Mouse (Mus musculus): ENCODE measurements around the gene Ccna1.

DNA sequence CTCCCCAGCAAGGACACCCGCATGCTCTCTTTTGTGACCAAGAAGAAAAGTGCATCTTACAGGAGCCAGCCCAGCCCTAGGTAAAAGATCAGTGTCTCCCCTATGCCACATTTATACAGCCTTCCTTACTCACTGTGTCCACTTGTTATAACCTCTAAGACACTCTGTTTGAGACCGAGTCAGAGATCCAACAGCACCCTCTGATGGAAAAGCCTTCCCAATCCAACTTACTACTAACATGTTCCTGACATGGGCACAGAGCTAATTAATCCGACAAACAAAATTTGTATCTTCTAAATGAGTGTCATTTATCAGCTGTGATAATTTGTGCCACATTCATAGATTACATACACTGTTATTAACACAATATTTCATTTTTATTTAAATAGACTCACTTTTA lies 29.8 kb downstream of the Ccna1 start:
- TF ChIP-seq GATA1 (IDR thresholded peaks at IDR 0.05; ENCODE audit: borderline replicate concordance, low read length) (no peak), FLI1 (IDR thresholded peaks at IDR 0.05; ENCODE audit: low read length) (no peak)

All from megakaryocyte, embryonic 14.5 days (primary cell).